Mouse (Mus musculus) c-Kit-negative CD71-positive TER-119-positive erythroid progenitor cells, embryonic 14.5 days (primary cell): ENCODE results near the gene Cntnap4.
"Not testable (repeated sequence)": the region's sequence is repeated elsewhere in the genome, so short reads cannot be mapped to it uniquely, and the experiment has no call there.

ENCODE experiments used
- DNase-seq: peaks from one replicate; pipeline ENCODE4 v3.0.0-alpha.2; 2013; ENCODE audit warnings: low read depth, low spot score

Gene Cntnap4

DNA sequence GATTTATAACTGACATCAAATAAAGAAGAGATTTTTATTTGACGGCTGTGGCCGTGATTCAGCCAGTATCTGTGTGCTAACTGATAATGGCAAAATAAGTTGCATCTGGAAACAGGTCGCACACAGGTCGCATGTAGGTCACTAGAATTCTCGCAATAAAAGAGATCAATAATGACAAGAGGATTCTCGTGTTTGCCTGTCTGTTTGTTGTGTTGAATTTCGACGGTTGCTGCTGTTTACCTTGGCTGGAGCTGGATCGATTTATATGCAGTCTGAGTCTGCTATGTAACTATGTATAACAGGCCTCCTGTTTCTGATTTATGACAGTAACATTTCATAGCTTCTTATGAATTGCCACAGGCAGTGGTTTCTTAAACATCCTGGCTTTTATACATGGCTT lies 155.1 kb downstream of the Cntnap4 start:
- no peak for DNase-seq

DNA sequence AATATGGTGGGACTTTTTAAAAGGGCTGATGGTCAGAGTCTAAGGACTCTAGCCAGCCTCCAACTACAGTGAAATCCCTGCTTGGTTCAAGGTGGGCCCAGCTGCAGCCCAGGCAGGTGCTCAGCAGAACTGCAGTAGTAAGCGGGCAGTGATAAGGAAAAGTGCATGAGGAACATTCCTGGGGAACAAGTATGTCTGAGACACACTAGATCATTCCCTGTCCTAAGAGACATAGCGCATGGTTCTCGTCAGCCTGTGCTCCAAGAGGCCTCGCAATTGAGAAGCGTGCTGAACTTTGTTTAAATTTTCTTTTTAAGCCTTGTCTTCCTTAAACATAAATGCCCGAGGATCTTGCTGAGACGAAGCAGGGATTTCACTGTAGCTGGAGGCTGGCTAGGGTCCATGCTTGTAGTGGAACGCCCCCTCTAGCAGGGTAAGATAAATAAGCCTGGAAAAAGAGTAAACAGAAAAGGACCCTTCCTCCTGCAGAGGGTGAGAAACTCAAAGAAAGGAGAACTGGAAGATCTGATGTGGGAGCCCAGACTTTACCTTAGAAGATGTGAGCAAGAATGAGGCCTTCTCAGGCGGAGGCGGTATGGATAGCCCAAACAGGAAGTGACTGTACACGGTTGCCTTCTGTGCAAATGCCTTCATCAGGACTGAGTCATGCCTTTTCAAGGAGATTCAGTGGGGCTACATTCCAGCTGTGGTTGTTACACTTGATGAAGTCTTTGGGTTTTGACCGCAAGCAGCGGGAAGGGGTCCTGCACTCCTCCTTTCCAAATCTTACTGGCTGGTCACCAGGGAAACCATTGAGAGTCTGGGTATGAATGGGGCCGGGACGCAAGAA lies 161.0 kb downstream of the Cntnap4 start:
- no peak for DNase-seq

DNA sequence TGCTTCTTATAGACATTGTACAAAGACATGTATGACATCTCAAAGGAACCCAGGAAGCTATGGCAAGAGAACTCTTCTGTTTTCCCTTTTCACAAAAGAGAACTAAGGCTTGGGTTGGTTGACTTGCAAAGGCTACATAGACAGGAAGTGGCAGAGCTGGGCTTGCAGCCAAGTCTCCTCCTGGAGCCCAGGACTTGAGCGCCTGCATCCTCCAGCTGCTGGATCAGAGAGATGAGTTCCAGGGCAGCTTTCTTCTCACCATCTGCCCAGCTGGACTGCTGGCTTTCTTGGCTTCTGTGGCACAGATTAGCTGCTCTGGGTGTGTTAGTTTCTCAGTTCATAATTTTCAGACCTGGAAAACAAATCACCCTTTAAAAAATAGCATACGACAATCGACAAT lies 165.7 kb downstream of the Cntnap4 start:
- DNase-seq = no peak

DNA sequence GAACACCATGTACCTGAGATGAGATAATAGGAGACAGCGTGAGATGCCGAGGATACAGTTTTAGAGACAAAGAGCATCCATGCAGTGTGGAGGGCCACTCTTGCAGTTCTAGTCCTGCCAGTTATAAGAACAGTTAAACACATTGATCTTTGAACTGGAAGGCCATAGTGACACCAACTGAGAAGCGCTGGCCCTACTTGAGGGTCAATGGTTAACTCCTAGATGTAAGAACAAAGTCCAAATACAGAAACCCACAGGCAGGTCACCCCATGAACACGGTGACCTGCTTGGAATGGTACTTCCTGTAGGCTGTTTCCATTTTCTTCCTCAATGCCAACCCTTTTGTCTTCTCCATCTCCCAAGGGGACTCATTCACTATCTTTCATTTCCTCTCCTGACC lies 173.5 kb downstream of the Cntnap4 start:
- no peak for DNase-seq

DNA sequence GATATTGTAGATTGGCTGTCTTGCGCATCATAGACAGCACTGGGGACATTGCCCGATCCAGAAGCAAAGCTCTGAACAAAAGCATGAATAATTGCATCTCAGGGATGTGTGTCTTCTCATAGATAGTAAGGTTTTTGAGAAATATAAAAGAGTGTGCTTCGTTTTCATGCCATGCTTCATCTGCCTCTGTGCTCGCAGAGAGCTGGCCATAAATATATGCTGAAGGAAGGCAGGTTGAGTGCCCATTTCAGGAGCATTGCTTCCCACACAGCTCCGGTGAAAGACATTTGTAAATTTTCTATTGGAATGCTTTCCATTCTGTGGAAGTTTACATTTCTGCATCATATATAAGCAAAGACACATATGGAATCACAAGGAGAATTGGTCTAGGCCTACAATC lies 177.5 kb downstream of the Cntnap4 start:
- DNase-seq = no peak

DNA sequence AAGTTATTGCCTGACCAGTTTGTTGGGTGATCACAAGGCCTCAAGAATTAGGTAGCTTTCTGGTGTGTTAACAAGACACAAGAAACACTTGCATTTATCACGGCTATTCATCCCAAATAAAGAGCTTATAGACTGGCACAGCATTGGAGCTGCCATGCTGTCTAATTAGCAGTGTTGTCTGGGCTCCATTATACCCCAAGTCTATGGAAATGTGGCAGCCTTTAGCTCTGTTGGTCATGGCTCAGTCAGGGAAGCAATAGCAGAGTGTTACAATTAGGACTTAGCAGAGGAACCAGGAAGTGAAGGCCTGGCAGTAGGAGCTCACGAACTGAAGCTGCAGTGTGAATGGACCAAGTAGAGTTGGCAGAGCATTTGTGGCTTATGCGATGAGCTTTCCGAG lies 185.3 kb downstream of the Cntnap4 start:
- DNase-seq = no peak

DNA sequence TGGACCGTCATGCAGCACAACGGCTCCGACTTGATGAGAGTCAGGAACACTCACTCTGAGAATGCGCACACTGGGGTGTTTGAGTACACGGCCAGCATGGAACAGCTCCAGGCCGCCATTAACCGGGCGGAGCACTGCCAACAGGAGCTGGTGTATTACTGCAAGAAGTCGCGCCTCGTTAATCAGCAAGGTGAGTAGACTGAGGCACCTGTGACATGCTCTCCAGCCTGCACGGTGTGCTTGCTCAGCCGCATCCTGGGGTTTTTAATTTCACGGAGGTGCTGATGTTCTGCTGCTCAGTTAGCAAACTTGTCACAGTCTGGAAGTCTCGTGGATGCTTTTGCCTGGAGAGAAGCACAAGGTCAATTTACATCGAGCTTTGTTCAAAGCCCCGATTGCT lies 233.2 kb downstream of the Cntnap4 start:
- no peak for DNase-seq

DNA sequence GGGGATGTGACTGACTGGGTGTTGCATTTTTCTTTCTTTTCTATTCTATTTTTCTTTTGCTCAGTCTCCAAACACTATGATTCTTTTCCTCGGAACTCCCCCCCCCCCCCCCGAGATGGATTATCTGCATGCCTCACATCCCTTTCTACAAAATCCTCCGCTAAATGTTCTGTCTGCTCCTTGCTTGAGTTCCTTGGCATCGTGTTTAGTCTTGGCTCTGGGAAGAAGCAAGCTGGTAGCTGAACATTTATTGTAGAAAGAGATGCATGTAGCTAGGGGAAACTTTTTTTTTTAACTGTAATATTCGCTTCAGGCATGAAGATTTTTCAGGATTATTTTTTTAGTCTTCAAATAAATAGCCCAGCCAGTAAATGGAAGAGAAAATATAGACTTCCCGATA lies 239.5 kb downstream of the Cntnap4 start:
- DNase-seq = no peak

DNA sequence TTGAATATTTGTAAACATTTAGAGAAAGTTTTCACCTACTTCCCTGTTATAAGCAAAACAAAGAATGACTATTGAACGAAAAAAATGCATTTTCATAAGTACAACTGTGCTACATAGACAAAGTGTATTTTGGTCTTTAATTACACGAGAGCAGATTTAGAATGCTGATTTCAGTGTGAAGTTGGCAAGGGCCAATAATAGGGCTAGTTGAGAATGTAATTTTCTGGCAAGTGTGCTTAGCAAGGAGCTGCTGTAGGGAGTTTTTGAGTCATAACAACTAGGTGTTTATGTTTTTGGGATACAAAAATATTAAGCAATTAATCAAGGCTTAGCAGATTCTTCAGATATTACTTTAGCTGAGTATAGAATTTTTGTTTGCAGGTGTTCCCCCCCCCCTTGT lies 271.2 kb downstream of the Cntnap4 start:
- DNase-seq = no peak

DNA sequence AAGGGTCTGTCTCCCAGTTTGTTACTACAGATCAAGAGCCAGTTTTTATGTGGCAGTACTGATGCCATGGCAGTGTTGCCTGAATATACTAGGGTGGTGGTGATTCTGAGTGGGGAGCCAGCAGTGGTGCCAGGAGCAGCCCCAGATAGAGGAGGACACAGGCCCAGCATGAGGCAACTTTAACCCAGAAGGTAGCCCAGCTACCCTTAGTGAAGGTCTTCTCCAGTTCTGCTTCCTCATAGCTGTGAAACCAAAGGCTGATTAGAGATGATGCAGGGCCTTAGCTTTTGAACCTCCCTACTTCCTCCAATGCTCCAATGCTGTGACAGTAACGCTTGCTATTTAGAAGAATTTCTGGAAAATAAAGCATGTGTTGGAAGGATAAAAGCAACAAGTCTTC lies 279.7 kb downstream of the Cntnap4 start:
- DNase-seq = not testable (repeated sequence)

DNA sequence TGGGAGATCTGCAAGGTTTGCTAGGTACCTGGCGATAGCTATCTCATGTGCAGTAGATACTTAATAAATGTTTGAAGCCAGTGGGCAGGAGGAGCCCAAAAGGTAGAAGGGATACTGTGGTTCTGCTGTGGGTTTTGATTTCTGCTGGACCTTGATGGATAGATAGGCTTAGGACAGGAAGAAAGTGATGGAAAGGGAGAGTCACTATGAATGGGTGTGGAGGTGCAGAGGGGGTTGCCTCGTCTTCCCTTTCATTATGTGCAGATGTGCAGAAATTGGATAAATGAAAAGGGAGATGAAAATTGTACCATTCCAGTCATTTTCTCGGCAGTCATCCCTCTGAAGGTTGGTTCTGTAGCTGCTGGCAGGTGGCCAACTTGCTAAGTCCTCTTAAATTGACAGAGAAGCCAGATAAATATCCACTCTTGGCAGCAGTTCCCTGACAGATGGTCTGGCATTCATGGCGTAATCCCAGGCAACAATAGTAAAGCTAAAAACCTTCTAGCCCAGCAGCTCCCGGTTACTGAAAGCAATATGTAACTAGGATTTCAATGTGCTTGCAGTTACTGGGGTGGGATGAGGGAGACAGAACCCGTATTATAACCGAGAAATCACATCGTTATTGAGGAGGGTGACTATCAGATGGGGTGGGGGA lies 336.7 kb downstream of the Cntnap4 start:
- DNase-seq = no peak

DNA sequence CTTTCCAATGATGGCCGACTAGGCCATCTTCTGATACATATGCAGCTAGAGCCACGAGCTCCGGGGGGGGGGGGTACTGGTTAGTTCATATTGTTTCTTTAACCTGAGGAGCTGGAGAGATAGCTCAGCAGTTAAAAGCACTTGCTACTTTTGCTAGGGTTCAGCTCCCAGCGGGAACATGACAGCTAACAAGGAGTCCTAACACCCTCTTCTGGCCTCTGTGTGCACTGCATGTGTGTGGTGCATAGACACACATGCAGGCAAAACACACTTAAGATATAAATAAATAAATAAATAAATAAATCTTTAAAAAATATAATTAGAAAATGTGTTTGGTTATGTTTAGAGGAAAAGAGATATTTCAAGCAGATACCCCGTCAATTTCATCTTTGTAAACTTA lies 339.7 kb downstream of the Cntnap4 start:
- DNase-seq = no peak

DNA sequence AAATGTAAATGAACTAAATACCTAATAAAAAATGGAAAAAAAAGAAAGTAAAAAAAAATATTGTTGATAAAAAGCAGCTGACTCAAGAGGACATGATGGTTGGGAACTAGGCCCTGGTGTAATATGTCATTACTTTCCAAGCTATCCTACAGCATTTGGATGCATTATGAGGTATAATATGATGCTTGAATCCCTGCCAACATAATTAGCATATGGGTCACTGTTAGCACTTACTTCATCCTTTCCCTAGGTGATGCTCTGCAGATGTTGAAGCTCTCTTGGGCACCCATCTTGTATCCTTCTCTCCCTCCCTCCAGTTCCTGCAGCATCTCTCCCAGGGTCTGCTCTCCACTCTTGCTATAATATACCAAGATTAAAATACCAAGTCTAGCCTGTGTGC lies 341.6 kb downstream of the Cntnap4 start:
- DNase-seq = no peak

DNA sequence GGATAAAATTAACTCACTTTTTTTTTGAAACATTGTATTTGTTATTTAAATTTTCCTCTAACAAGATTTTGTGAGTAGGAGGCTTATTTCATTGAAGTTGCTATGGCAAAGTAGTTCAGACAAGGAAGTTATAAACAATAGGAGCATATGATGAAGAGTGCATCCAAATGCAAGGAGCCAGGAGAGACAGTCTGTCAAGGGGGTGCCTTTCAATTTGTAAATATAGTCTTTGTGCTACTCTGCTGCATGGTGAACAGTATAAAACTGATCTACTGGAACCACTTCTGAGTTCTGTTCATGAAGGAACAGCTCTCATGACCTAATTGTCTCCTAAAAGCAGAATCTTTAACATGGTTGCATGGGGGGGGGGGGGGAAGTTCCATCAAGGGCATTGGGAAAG lies 352.3 kb downstream of the Cntnap4 start:
- DNase-seq = no peak

DNA sequence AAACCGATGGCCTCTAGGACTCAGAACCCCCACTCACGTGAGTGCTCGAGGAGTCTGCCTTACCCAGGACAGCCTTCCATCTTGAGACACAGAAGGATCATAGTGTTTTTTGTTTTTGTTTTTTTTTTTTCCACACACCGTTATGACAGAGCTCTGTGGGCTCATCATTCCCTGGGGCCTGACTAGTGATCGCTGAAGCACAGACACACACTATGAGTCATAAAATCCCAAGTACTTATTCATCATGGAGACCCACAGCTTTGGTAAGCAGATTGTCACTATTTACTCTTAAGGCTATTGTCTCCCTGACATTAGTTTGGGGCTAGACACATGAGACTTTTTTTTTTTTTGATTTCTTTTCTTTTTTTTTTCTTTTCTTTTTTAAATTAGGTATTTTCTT lies 352.9 kb downstream of the Cntnap4 start:
- DNase-seq = no peak
